Mouse (Mus musculus): ENCODE data around the gene Opcml. TPM values are rescaled to one million over a fixed set of nuclear protein-coding genes. Genes with fewer than 3 reads are reported as not detected.

Gene Opcml
- polyA plus RNA-seq, 1 experiment: 0.06 TPM

- Histone ChIP-seq H3ac (ENCODE audit: control insufficient read depth, insufficient read length, low read depth) (no peak overlapping the region), H3K79me2 (ENCODE audit: control insufficient read depth, insufficient read depth) (no peaks in the 10 kb centered on the region), H3K79me3 (ENCODE audit: low read depth) (no peaks in the 10 kb centered on the region), H3K36me3 (ENCODE audit: control insufficient read depth, insufficient read depth) (no peaks in the 10 kb centered on the region), H3K27me3 (ENCODE audit: control insufficient read depth, insufficient read depth, insufficient read length) (no peaks in the 10 kb centered on the region), H3K4me3 (ENCODE audit: insufficient read depth, poor library complexity, severe bottlenecking) (no peak overlapping the region)
- TF ChIP-seq MAX (IDR thresholded peaks at IDR 0.05): no peak
These were observed 772.6 kb downstream of the Opcml start for GRCm38 (mm10) chr9:28563066-28563683.

DNA sequence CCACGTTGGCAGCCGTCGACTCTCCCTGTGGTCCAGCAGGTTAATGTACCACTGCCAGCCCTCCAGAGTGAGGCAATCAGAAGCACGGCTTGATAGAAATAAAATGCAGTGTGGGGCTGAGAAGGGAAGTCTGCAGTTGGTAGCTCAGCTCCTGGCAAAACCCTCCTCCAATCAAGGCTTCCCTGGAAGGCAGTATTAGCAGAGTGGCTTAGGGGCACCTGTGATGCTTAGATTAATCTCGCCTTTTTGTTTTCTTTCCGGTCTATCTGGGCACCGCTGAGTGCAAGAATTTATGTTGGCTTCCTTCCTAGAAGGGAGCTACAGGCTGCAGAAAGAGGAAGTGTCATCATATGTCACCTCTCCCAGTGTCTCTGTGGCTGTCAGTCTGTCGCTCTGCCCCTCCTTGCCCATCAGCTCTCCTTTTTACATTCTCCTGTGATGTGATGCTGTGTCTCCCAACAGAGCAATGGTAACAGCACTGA lies 778.5 kb downstream of the Opcml start:
- Histone ChIP-seq H3K79me3 (ENCODE audit: low read depth) (no peaks in the 10 kb centered on the region), H3K4me3 (ENCODE audit: insufficient read depth, poor library complexity, severe bottlenecking) (no peak overlapping the region), H3K36me3 (ENCODE audit: control insufficient read depth, insufficient read depth) (no peaks in the 10 kb centered on the region), H3K79me2 (ENCODE audit: control insufficient read depth, insufficient read depth) (no peaks in the 10 kb centered on the region), H3K27me3 (ENCODE audit: control insufficient read depth, insufficient read depth, insufficient read length) (no peaks in the 10 kb centered on the region), H3ac (ENCODE audit: control insufficient read depth, insufficient read length, low read depth) (no peak overlapping the region)
- TF ChIP-seq MAX (IDR thresholded peaks at IDR 0.05) (no peak), USF1 (IDR thresholded peaks at IDR 0.05; ENCODE audit: low read depth) (no peak), FOSL1 (IDR thresholded peaks at IDR 0.05; ENCODE audit: insufficient read depth, low read length, poor library complexity, severe bottlenecking) (no peak), MYOD1 (IDR thresholded peaks at IDR 0.05; ENCODE audit: control insufficient read depth, insufficient read length, low read depth) (no peak), CEBPB (IDR thresholded peaks at IDR 0.05; ENCODE audit: low read depth) (no peak), CTCF (IDR thresholded peaks at IDR 0.05; ENCODE audit: control insufficient read depth, insufficient read depth, insufficient read length) (no peak), MYOG (IDR thresholded peaks at IDR 0.05; ENCODE audit: control insufficient read depth, extremely low read depth, insufficient read length) (no peak)

- TF ChIP-seq CTCF (IDR thresholded peaks at IDR 0.05; ENCODE audit: control insufficient read depth, insufficient read depth, insufficient read length): no peak
- TF ChIP-seq MAX (IDR thresholded peaks at IDR 0.05): no peak
- TF ChIP-seq CEBPB (IDR thresholded peaks at IDR 0.05; ENCODE audit: low read depth): no peak
- TF ChIP-seq USF1 (IDR thresholded peaks at IDR 0.05; ENCODE audit: low read depth): no peak
- no peak for TF ChIP-seq MYOG (IDR thresholded peaks at IDR 0.05; ENCODE audit: control insufficient read depth, extremely low read depth, insufficient read length)
- no peak for TF ChIP-seq FOSL1 (IDR thresholded peaks at IDR 0.05; ENCODE audit: insufficient read depth, low read length, poor library complexity, severe bottlenecking)
- no peak for TF ChIP-seq MYOD1 (IDR thresholded peaks at IDR 0.05; ENCODE audit: control insufficient read depth, insufficient read length, low read depth)
These were observed 779.2 kb downstream of the Opcml start for GRCm38 (mm10) chr9:28569776-28570175.

DNA sequence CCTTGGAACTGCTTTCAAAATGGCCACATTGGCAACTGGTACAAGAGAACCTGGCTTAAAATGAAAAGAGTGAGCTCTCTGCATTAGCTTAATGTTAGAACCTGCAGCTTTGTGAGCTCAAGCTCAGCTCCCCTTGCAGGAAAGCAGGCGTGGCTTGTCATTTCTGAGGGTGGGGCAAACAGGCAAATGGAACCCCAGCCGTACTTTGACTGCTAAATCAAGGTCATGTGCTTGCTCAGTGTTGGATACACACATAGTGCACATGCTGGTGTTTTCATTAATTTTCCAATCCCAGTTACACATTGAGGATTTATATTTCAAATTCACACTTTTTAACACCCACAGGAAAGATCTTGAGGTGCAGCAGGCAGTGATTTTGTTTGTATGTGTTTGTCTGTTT lies 781.1 kb downstream of the Opcml start:
- Histone ChIP-seq H3K79me2 (ENCODE audit: control insufficient read depth, insufficient read depth) (no peaks in the 10 kb centered on the region), H3K36me3 (ENCODE audit: control insufficient read depth, insufficient read depth) (no peaks in the 10 kb centered on the region), H3ac (ENCODE audit: control insufficient read depth, insufficient read length, low read depth) (no peak overlapping the region), H3K79me3 (ENCODE audit: low read depth) (no peaks in the 10 kb centered on the region), H3K4me3 (ENCODE audit: insufficient read depth, poor library complexity, severe bottlenecking) (no peak overlapping the region), H3K27me3 (ENCODE audit: control insufficient read depth, insufficient read depth, insufficient read length) (no peaks in the 10 kb centered on the region)
- TF ChIP-seq MAX (IDR thresholded peaks at IDR 0.05) (no peak), USF1 (IDR thresholded peaks at IDR 0.05; ENCODE audit: low read depth) (no peak), CEBPB (IDR thresholded peaks at IDR 0.05; ENCODE audit: low read depth) (no peak), MYOD1 (IDR thresholded peaks at IDR 0.05; ENCODE audit: control insufficient read depth, insufficient read length, low read depth) (no peak), MYOG (IDR thresholded peaks at IDR 0.05; ENCODE audit: control insufficient read depth, extremely low read depth, insufficient read length) (no peak), FOSL1 (IDR thresholded peaks at IDR 0.05; ENCODE audit: insufficient read depth, low read length, poor library complexity, severe bottlenecking) (no peak), CTCF (IDR thresholded peaks at IDR 0.05; ENCODE audit: control insufficient read depth, insufficient read depth, insufficient read length) (no peak)

More at GRCm38 (mm10) chr9:28569776-28570175, 779.2 kb downstream of the Opcml start:
- Histone ChIP-seq H3ac (ENCODE audit: control insufficient read depth, insufficient read length, low read depth) (no peak overlapping the region), H3K79me3 (ENCODE audit: low read depth) (no peaks in the 10 kb centered on the region), H3K27me3 (ENCODE audit: control insufficient read depth, insufficient read depth, insufficient read length) (no peaks in the 10 kb centered on the region), H3K4me3 (ENCODE audit: insufficient read depth, poor library complexity, severe bottlenecking) (no peak overlapping the region), H3K79me2 (ENCODE audit: control insufficient read depth, insufficient read depth) (no peaks in the 10 kb centered on the region), H3K36me3 (ENCODE audit: control insufficient read depth, insufficient read depth) (no peaks in the 10 kb centered on the region)

- Histone ChIP-seq H3K4me3 (ENCODE audit: insufficient read depth, poor library complexity, severe bottlenecking) (no peak overlapping the region), H3K79me2 (ENCODE audit: control insufficient read depth, insufficient read depth) (no peaks in the 10 kb centered on the region), H3K27me3 (ENCODE audit: control insufficient read depth, insufficient read depth, insufficient read length) (no peaks in the 10 kb centered on the region), H3K79me3 (ENCODE audit: low read depth) (no peaks in the 10 kb centered on the region), H3K36me3 (ENCODE audit: control insufficient read depth, insufficient read depth) (no peaks in the 10 kb centered on the region), H3ac (ENCODE audit: control insufficient read depth, insufficient read length, low read depth) (no peak overlapping the region)
- TF ChIP-seq MAX (IDR thresholded peaks at IDR 0.05) (no peak), MYOG (IDR thresholded peaks at IDR 0.05; ENCODE audit: control insufficient read depth, extremely low read depth, insufficient read length) (no peak), CEBPB (IDR thresholded peaks at IDR 0.05; ENCODE audit: low read depth) (no peak), USF1 (IDR thresholded peaks at IDR 0.05; ENCODE audit: low read depth) (no peak), CTCF (IDR thresholded peaks at IDR 0.05; ENCODE audit: control insufficient read depth, insufficient read depth, insufficient read length) (no peak), MYOD1 (IDR thresholded peaks at IDR 0.05; ENCODE audit: control insufficient read depth, insufficient read length, low read depth) (no peak), FOSL1 (IDR thresholded peaks at IDR 0.05; ENCODE audit: insufficient read depth, low read length, poor library complexity, severe bottlenecking) (no peak)
These were observed 781.7 kb downstream of the Opcml start for GRCm38 (mm10) chr9:28572136-28572774.
